Mouse (Mus musculus) brain, adult 10 weeks (tissue): ENCODE data around the gene Rplp2. TPM values are rescaled to one million over a fixed set of nuclear protein-coding genes. Genes with fewer than 3 reads are reported as not detected.

Experiments used
- polyA plus RNA-seq: library from polyadenylated mRNA; stranded (reverse); fragments of 350-450 nt; fragmentation: Illumina TruSeq; extraction: RNeasy Lipid Tissue Mini Kit (QIAGEN cat#74804); gene quantifications from one replicate; pipeline ENCODE4 v1.2.3, GENCODE M21; 2015; ENCODE audit warnings: low read depth, low replicate concordance

The Rplp2 gene
- polyA plus RNA-seq: 731 TPM

GRCm38 (mm10) chr7:141447110-141447991, at the start of gene Rplp2:
Gene Rplp2 (plus strand): TSS chr7:141447370.

GRCm38 (mm10) chr7:141413809-141414584, 33.2 kb upstream of the Rplp2 start, which contains the start of gene Gatd1:
Gene Gatd1 (minus strand): TSS chr7:141414136.

DNA sequence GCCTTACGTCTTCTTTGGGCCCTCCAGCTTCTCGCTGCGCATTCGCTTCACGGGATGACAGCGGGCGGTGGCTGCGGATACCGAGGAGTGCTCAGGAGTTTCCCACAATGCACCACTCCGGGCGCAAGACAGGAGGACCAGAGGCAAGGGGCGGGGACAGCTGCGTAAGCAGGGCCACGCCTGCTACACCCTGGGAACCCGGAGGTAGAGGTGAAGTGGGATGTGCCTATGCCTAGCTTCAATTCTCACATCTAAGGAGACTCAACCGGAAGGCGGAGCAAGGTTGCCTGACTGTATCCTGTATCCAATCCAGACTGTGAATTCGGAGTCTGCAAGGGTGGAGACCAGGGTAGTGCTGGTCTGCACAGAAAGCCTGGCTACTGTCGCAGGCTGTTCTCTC, 17.9 kb upstream of the Rplp2 start, which contains the start of gene Cend1:
Gene Cend1 (minus strand): TSS at position 182 of the 400 bp plus-strand sequence.

GRCm38 (mm10) chr7:141437178-141438120, 9.7 kb upstream of the Rplp2 start, which contains the start of gene Slc25a22:
Gene Slc25a22 (minus strand): TSS chr7:141437892.

DNA sequence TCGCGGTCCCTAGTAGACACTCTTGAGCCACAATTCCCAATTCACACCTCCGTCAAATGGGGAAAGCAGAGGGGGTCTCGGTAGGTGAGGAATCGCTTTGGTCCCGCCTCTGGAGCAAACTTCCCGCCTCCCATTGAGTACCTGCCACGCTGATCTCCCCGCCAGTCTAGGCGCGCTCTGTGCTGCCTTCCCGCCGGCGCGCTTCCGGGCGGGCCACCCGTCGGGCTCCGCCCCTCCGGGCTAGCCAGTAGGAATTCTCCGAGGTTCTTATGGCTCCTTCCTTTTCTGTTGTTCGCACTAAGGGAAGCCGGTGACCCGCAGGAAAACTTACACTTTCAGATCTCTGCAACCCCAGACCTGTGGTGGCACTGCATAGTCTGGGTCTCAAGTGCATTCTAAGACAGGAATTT, 3.3 kb upstream of the Rplp2 start, which contains the start of gene Pidd1:
Gene Pidd1 (minus strand): TSS at position 198 of the 410 bp plus-strand sequence.

DNA sequence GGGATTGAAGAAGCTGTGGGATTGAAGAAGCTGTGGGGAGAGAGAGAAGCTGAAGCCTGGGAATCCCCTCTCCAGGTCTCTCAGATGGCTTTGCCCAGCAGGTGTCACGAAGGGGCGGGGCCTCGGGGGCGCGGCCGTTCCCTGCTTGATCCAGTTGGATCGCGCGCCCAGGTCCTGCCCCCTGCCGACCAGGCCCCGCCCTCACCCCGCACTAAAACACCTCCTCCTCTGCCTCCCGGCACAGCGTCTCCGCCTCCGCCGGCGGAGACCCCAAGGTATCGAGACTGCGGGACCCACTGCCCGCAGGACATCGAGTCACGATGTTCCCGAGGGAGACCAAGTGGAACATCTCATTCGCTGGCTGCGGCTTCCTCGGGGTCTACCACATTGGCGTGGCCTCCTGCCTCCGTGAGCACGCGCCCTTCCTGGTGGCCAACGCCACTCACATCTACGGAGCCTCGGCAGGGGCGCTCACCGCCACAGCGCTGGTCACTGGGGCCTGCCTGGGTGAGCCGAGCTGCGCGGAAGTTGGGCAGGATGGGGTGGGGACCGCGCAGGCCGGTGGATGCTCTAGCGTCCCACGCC, 7.9 kb downstream of the Rplp2 start, which contains the start of gene Pnpla2:
Gene Pnpla2 (plus strand): TSS at position 232 of the 585 bp plus-strand sequence.

DNA sequence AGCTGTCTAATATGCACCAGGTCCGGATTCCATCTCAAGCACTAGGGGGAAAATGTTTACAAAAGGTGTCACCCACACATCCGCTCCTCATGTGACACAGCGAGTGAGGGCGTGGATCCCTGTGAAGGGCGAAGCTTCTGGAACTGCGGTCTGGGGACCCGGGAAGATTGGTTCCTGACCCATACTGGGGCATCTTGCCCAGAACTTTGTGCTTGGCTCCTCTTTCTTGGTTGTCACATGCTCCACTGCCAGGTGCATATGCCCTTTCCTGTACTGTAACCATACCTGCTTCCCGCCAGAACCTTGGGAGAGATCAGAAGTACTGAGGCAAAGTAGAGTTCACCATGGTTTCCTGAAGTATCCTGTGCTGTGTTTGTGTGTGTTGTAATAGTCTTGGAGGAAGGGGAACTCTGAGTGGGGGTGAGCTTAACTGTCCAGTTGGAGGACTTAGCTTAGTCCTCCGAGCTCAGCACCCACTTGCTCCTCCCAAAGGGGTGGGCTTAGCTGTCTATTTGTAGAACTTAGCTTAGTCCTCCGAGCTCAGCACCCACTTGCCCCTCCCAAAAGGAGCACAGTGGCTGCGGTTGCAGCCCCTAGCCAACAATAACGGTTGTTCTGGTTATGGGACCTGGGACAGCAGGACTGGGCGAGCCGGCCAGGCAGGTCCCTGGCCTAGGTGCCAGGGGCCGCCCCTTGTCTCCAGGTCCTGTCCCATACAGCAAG, 13.4 kb downstream of the Rplp2 start, which contains the start of gene Cracr2b:
Gene Cracr2b (plus strand): TSS at position 704 of the 723 bp plus-strand sequence.

DNA sequence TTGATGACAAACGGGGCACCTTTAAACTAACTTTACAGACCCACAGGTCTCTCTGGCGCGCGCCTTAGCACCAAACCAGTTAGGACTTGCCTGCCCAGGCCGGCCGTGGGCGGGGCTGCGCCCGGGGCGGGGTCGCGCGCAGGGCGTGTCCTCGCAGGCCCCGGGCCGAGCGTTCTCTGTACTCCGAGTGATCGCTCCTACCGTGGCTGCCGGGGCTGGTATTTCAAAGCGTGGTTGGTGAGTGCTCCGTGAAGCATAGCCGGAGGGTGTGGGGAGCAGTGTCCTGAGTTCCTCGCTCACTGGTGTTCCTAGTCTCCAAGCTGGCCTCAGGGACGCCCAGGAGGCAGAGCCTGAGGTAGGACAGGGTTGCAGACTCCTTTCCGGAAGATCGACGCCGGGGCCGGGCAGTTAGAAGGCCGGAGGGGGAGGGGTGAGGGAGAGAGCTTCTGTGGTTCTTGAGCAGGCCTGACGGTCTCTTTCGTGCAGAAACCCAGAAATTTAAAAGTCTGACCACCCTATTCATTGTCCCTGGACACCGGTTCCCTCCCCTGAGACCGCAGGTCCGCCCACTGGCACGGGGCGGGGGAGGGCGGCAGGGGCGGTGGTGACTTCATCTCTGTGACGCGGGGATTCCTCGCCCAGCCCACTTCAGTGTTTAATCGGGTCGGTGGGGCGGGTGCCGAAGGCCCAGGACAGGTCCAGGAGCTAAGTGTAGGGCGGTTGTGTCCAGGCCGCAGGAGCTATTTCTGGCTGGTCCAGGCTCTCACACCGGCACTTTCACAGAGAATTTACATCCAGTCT, 20.3 kb downstream of the Rplp2 start, which contains the start of gene Cd151:
Gene Cd151 (plus strand): TSS at position 163 of the 801 bp plus-strand sequence.

GRCm38 (mm10) chr7:141475011-141475804, 28.0 kb downstream of the Rplp2 start, which contains the start of the genes Polr2l and Tspan4:
Gene Polr2l (minus strand): TSS chr7:141475132.
Gene Tspan4 (plus strand): TSS chr7:141475240.

Other genes with a start within 250 kb of the Rplp2 start
- gene Lmntd2, start 233.3 kb upstream of the Rplp2 start, polyA plus RNA-seq: not detected
- gene Rassf7, start 231.5 kb upstream of the Rplp2 start, polyA plus RNA-seq: 2.9 TPM
- gene Phrf1, start 218.6 kb upstream of the Rplp2 start, polyA plus RNA-seq: 41.3 TPM
- gene Irf7, start 180.9 kb upstream of the Rplp2 start, polyA plus RNA-seq: 3.1 TPM
- not detected for gene Cdhr5, start 170.6 kb upstream of the Rplp2 start, polyA plus RNA-seq
- not detected for gene Sct, start 168.2 kb upstream of the Rplp2 start, polyA plus RNA-seq
- 0.25 TPM for gene Drd4, start 155.4 kb upstream of the Rplp2 start, polyA plus RNA-seq
- gene Deaf1, start 119.7 kb upstream of the Rplp2 start, polyA plus RNA-seq: 47.0 TPM
- 50.5 TPM for gene Tmem80, start 119.6 kb upstream of the Rplp2 start, polyA plus RNA-seq
- gene Eps8l2, start 108.5 kb upstream of the Rplp2 start, polyA plus RNA-seq: 6.6 TPM
- 181 TPM for gene Taldo1, start 55.2 kb upstream of the Rplp2 start, polyA plus RNA-seq
- 34.3 TPM for gene Gatd1, start 33.2 kb upstream of the Rplp2 start, polyA plus RNA-seq
- gene Cend1, start 17.9 kb upstream of the Rplp2 start, polyA plus RNA-seq: 400 TPM
- 208 TPM for gene Slc25a22, start 9.5 kb upstream of the Rplp2 start, polyA plus RNA-seq
- 2.1 TPM for gene Pidd1, start 3.3 kb upstream of the Rplp2 start, polyA plus RNA-seq
- gene Pnpla2, start 7.8 kb downstream of the Rplp2 start, polyA plus RNA-seq: 18.9 TPM
- gene Cracr2b, start 13.7 kb downstream of the Rplp2 start, polyA plus RNA-seq: 4.0 TPM
- 42.1 TPM for gene Cd151, start 20.0 kb downstream of the Rplp2 start, polyA plus RNA-seq
- gene Polr2l, start 27.8 kb downstream of the Rplp2 start, polyA plus RNA-seq: 45.8 TPM
- 20.6 TPM for gene Tspan4, start 27.9 kb downstream of the Rplp2 start, polyA plus RNA-seq
- gene Chid1, start 92.5 kb downstream of the Rplp2 start, polyA plus RNA-seq: 71.2 TPM
- 97.0 TPM for gene Ap2a2, start 114.8 kb downstream of the Rplp2 start, polyA plus RNA-seq
- not detected for gene Muc6, start 207.9 kb downstream of the Rplp2 start, polyA plus RNA-seq
- gene Muc2, start 243.0 kb downstream of the Rplp2 start, polyA plus RNA-seq: not detected